Mouse (Mus musculus): ENCODE data around the gene 1500011B03Rik.

DNA sequence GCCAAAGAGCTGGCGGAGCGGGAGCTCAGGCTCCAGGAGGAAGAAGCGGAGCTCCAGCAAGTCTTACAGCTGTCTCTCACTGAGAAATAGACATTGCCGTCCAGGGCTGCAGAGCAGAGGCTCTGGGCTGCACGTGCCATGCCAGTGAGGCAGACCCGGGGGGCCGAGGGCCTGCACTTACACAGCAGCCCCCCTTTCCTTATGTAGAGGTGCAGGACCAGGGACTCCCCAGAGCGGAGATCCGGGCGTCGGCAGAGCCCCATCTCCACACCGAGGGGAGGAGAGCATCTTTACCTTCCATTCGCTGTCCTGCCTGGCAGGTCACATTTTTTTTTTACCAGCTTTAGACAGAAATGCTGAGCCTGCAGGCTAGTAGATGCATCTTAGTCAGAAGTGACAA, 18.9 kb downstream of the 1500011B03Rik start:
- TF ChIP-seq CTCF (IDR thresholded peaks at IDR 0.05; ENCODE audit: extremely low read depth, insufficient read depth, low read length) (no peak), POLR2A (IDR thresholded peaks at IDR 0.05; ENCODE audit: extremely low read depth, insufficient read depth, low read length) (no peak)

Measured in cortical plate, adult 2 months (tissue).